Mouse (Mus musculus) left cerebral cortex, postnatal 25 days (tissue): ENCODE data around the gene 1700021F05Rik. TPM values are rescaled to one million over a fixed set of nuclear protein-coding genes. Genes with fewer than 3 reads are reported as not detected.

Experiments
- DNase-seq, 2 experiments: peaks; one replicate each; pipeline ENCODE4 v3.0.0; 2022; ENCODE audit warnings: low spot score in 2 of 2, mixed read lengths in 1 of 2
- intact Hi-C: fragments of 180-260 bp; cut with DNase I; formaldehyde crosslinking; loops from one replicate; pipeline ENCODE4 v1.15.1; 2025
- total RNA-seq, 2 experiments: library from RNA; stranded (reverse); gene quantifications; 2 replicates each; pipeline ENCODE4 v1.2.3; 2021

Gene 1700021F05Rik
- total RNA-seq, result 10 to 100 TPM; 42.5 to 42.8 TPM

- peak; percentile 93 to 94 for DNase-seq
- intact Hi-C loops, result loop anchor here (1.0 kb wide), 1 partner anchor 61 kb away; no protein-coding TSS in a partner anchor
Measured at GRCm38 (mm10) chr10:43540442-43541152, at the start of gene 1700021F05Rik. Gene 1700021F05Rik (minus strand): TSS chr10:43540994.

DNA sequence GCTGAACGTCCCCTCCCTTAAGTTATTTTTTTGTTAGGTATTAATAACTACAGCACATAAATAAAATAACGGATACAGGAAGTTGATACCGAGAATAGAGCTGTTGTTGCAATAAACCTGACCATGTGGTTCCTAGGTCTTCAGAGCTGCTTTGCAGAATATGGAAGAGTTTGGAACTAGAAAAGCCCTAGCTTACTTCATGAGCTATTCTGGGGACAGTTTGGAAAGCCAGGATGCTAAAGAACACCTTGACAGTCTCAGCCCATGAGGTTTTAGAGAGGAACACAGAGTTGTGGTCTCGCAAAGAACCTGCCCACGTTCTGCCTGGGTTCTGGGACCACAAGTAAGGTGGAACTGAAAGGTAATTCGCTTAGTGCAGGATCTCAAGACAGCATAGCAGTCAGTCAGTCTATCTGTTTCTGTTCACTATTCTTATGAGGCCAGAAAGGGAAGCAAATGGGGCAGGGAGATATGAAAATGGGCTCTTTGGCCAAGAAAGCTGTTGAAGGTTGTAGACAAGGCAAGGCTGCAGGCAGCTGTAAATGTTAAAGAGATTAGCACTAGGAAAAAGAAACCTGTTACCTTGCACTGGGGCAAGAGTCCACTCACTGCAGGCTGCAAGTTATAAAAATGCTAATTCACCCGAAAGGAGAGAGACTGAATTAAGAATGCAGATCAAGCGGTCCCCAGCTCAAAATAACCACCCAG is 47.8 kb upstream of the 1700021F05Rik start:
- intact Hi-C loops, result no loop called here

DNA sequence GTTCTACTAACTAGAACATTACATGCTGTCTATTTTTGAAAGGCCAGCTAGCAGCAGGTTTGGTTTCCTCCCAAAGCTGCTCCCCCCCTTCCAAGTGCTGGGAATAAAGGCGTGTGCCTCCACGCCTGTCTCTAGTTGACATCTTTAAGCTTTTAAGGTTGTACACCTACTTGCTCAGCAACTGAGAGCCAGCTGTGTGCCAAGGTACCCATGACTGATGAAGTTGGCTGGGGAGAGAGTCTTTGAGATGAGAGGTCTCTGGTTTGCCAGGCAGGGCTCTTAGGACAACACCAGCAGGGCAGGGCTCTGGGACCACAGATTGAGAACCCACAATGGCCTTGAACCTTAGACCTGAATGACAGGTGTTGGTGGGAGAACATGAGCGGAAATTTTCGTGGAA is 43.7 kb upstream of the 1700021F05Rik start:
- intact Hi-C loops, result no loop called here
- DNase-seq, result no peak

More for the DNA sequence above, 47.8 kb upstream of the 1700021F05Rik start:
- no peak for DNase-seq

GRCm38 (mm10) chr10:43581260-43581659 is 40.5 kb upstream of the 1700021F05Rik start:
- intact Hi-C loops, result no loop called here
- no peak for DNase-seq

DNA sequence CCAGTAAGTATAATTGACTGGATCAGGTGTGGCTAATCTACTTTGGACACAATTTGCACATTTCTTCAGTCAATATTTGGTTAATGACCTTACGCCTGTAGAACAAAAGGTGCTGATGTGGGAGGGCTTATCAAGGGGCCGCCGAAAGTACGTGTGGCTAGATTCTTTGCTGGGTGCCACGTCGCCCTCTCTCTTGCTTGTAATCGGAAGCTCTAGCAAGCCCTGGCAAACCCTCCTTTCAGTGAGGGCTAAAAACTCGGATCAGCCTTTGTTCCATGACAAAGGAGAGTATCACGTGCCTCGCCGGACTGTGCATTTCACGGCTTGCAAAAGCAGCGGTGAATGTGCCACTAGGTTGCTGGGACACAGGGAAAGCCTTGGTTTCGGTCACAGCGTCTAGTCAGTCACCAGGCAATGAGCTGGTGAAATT is 39.9 kb upstream of the 1700021F05Rik start:
- intact Hi-C loops, result no loop called here
- DNase-seq, result peak in 1 of 2 experiments; percentile 13

DNA sequence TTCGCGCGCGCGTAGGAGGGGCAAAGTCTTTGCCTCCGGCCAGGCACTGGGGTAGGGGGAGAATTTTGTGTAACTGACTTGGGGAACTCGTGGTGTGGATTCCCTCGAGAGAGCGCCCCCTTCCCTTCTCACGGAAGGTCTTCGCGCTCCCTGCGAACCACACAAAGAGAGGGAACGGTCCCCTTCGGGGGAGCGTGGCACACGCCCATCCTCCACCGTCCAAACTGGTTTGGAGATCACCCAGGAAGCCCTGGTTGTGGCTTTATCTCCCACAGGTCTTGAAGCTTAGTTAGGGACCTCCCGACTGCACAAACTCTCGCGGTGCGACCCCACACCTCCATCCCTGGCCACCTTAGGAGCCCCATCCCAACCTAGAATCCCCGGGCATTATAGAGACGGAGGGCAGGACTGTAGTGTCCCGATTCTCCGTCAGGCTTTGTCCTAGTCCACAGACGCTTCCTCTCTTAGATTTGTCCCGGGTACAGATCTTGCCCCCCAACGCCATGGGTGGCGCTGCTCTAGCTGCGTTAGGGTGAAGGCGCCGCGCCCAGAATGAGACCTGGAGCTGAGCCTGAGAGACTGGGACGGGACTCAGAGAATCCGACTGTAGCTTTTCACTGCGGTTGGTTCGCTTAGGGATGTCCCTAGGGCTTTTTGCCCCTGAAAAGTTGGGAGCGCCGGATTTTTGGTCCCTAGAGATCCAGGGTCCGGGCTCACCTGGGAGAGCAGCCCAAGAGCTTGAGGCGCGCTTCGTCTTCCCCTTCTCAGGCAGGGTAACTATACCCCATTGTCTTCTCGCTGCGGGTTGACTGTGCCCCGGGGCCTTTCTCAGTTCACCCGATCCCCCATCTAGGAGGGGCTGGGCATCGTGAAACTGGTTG is 38.8 kb upstream of the 1700021F05Rik start:
- intact Hi-C loops, result loop anchor here (10.0 kb wide), 2 partner anchors 165 to 655 kb away; no protein-coding TSS in a partner anchor
- DNase-seq, result peak in 1 of 2 experiments; percentile 7

- no peak for DNase-seq
- intact Hi-C loops, result loop anchor here (10.0 kb wide), 2 partner anchors 166 to 656 kb away; no protein-coding TSS in a partner anchor
Measured at GRCm38 (mm10) chr10:43578754-43579380, 38.1 kb upstream of the 1700021F05Rik start.

- DNase-seq, result peak in 1 of 2 experiments; percentile 15
- intact Hi-C loops, result loop anchor here (10.0 kb wide), 2 partner anchors 166 to 656 kb away; no protein-coding TSS in a partner anchor
Measured at GRCm38 (mm10) chr10:43578366-43578753, 37.6 kb upstream of the 1700021F05Rik start.

GRCm38 (mm10) chr10:43577997-43578331 is 37.2 kb upstream of the 1700021F05Rik start, which contains the start of gene Cd24a:
Gene Cd24a (plus strand): TSS chr10:43578284.
- DNase-seq, result no peak
- intact Hi-C loops, result loop anchor here (10.0 kb wide), 2 partner anchors 167 to 657 kb away; no protein-coding TSS in a partner anchor

DNA sequence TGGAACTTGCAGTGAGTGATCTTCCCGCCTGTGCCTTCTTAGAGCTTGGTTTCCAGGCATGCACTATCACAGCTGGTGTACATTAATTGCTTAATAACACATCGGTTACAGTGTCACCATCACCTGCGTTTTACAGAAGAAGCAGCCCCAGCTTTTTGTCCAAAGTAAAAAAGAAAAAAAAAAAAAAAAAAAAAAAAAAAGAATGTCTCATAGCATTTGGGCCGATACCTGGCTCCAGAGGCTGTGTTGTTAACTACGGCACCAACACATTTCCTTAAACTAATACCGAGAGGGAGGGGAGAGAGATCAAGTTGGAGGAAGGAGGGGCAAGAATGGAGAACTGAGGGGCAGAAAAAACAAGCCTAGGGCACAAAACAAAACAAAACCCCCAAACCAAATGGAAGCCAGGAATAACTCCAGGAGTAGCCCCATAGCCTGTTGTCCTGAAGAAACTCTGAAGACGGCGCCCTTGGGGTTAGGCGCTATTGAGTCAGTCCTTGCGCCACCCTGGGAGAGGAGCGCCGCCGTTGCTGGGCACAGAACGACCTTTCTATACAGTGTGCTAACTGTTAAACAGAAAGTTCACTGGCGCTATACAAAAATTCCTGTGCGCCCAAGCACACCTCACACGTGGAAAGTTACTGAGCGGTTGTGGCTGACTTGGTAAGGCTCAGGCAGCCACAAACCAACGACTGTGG is 36.7 kb upstream of the 1700021F05Rik start:
- intact Hi-C loops, result loop anchor here (10.0 kb wide), 2 partner anchors 167 to 657 kb away; no protein-coding TSS in a partner anchor

DNA sequence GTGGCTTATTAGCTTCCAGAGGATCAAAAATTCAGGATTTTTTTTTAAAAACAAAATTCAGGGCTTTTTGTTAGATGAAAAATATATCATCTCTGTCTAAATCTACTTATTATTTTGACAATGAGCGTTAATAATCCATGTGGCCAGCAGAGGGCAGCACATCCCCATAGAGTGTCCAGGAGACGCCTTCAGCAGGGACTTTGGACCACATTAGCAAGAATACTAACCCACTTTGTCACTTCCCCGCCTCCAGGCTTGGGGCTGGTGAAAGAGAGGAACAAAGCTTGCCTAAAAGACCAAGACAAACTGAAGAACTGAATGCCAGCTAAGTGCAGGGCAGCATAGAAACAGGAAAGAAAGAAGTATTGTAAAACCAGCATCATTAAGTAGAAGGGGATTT is 34.2 kb upstream of the 1700021F05Rik start:
- intact Hi-C loops, result loop anchor here (1.0 to 10.0 kb wide), 3 partner anchors 170 to 660 kb away; no protein-coding TSS in a partner anchor
- peak; percentile 83 to 84 for DNase-seq

More for the DNA sequence above, 36.7 kb upstream of the 1700021F05Rik start:
- no peak for DNase-seq

- DNase-seq, result no peak
- intact Hi-C loops, result loop anchor here (10.0 kb wide), 2 partner anchors 170 to 660 kb away; no protein-coding TSS in a partner anchor
Measured at GRCm38 (mm10) chr10:43574352-43574751, 33.6 kb upstream of the 1700021F05Rik start.

- DNase-seq, result no peak
- intact Hi-C loops, result no loop called here
Measured at GRCm38 (mm10) chr10:43561311-43561710, 20.5 kb upstream of the 1700021F05Rik start.

DNA sequence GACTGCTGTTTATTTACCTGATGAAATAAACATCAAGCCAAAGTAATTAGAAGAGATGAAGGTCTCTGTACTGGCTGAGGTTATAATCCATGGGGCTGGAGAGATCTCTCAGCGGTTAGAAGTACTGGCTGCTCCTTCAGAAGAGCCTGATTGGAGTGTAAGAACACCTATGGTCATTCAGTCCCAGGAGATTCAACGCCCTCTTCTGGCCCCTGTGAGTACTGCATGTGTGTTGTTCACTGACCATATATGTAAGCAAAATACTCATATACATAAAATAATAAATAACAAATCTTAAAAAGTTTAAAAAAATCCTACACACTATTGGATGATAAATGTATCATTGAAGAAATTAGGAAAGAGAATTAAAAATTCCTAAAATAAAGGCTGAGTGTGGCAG is 20.0 kb upstream of the 1700021F05Rik start:
- DNase-seq, result no peak
- intact Hi-C loops, result no loop called here

GRCm38 (mm10) chr10:43559313-43559712 is 18.5 kb upstream of the 1700021F05Rik start:
- DNase-seq, result peak in 1 of 2 experiments; percentile 26
- intact Hi-C loops, result no loop called here

DNA sequence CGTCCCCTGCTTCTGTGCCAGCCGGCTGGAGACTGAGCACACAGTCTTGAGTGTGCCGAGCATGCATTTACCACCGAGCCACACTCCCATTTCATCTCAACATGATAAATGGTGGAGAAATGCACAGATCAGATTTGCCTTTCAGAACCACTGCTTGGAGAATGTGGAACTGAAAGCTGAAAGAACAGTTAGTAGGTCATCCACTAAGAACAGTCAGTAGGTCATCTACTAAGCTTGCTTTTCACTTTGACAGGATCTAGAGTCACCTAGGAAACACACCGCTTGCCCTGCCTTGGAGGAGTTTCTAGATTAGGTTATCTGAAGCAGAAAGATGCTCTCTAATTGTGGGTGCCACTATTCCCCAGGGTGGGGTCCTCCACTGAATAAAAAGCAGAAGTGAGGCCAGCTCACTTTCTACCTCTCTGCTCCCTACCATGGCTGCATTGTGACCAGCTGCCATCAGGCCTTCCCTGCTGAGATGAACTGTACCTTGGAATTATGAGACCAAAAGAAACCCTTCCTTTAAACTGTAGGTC is 16.9 kb upstream of the 1700021F05Rik start:
- intact Hi-C loops, result no loop called here
- no peak for DNase-seq

DNA sequence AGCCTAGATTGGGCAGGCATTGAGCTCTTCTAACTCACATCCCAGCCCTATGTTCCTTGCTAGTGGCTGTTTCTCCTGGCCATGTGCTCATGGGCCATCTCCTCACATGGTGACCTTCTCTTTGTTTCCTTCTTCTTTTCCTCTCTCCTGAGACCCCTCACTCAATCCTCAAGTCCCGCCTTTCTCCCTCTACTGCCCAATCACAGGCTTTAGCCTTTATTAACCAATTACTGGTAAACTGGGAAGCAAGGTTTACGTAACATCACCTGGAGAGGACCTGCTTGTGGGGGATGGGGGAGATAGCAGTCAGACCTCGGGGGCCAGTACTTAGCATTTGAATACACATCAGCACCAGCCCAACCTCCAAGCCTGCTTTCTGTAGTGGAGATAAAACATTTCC is 10.6 kb upstream of the 1700021F05Rik start:
- DNase-seq, result no peak
- intact Hi-C loops, result no loop called here

DNA sequence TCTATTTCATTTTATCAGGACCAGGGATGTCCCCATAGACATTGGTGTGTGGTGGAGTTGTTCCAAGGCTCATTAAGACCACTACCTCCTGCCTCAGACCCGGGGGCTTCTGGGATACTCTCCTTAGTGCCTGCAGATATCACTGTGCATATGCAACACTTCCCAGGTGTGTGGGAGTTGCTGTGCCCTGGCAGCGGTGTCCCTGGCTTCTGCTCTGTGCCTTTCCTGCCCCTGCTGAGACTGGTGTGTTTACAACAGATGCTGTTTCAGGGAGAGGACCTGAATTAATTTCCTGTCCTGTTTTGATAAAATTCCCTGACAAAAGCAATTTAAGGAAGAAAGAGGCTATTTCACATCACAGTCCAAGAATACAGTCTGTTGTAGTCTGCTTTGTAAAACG is 10.1 kb upstream of the 1700021F05Rik start:
- intact Hi-C loops, result no loop called here
- no peak for DNase-seq
